Mouse (Mus musculus) liver, embryonic 11.5 days (tissue): Measurements from ENCODE around the gene Polr3c. TPM values are rescaled to one million over a fixed set of nuclear protein-coding genes. Genes with fewer than 3 reads are reported as not detected.
A peak's percentile ranks its signal among the peaks of the same experiment; 100 is the strongest.
"Not testable (repeated sequence)": the region's sequence is repeated elsewhere in the genome, so short reads cannot be mapped to it uniquely, and the experiment has no call there.

Experiments used
- ATAC-seq: fragments of 200-750 bp; cut with Nextera tagmentation; replicated peaks from 2 replicates; pipeline ENCODE4 v1.8.0; 2017; ENCODE audit warnings: moderate number of reproducible peaks, mild to moderate bottlenecking, moderate TSS enrichment, moderate library complexity; ENCODE audit not compliant: low FRiP score
- DNase-seq: peaks from one replicate; pipeline ENCODE4 v3.0.0-alpha.2; 2017; ENCODE audit warnings: low spot score
- H3K27ac ChIP-seq: fragments of 300-500 bp; sonication (generic); 2 replicates; pipeline ENCODE4 v1.5.1; 2014; ENCODE audit warnings: mild to moderate bottlenecking, low read depth, low read length, control low read depth
- H3K27me3 ChIP-seq: fragments of 300-500 bp; sonication (generic); replicated peaks from 2 replicates; pipeline ENCODE4 v1.6.1; 2014; ENCODE audit warnings: low read length, mixed read lengths; ENCODE audit not compliant: control insufficient read depth, insufficient read depth
- H3K36me3 ChIP-seq: fragments of 300-500 bp; sonication (generic); 2 replicates; pipeline ENCODE4 v1.6.1; 2014; ENCODE audit warnings: mild to moderate bottlenecking, low read length, moderate library complexity, mixed read lengths; ENCODE audit not compliant: control insufficient read depth, insufficient read depth
- H3K4me1 ChIP-seq: fragments of 300-500 bp; sonication (generic); replicated peaks from 2 replicates; pipeline ENCODE4 v1.6.1; 2014; ENCODE audit warnings: low read length, mixed read lengths; ENCODE audit not compliant: control insufficient read depth, insufficient read depth
- H3K4me2 ChIP-seq: fragments of 300-500 bp; sonication (generic); 2 replicates; pipeline ENCODE4 v1.6.1; 2014; ENCODE audit warnings: mild to moderate bottlenecking, control low read depth, moderate library complexity
- H3K4me3 ChIP-seq: fragments of 300-500 bp; sonication (generic); 2 replicates; pipeline ENCODE4 v1.5.1; 2014; ENCODE audit warnings: low read depth, low read length, control low read depth
- H3K9ac ChIP-seq: fragments of 300-500 bp; sonication (generic); 2 replicates; pipeline ENCODE4 v1.6.1; 2014; ENCODE audit warnings: low read depth, low read length, control low read depth
- H3K9me3 ChIP-seq: fragments of 300-500 bp; sonication (generic); 2 replicates; pipeline ENCODE4 v1.6.1; 2016; ENCODE audit warnings: low read length, inconsistent platforms, mixed read lengths; ENCODE audit not compliant: control insufficient read depth
- WGBS: fragments of 180-500 bp; shearing (Covaris S2); extraction: QIAGEN DNeasy Blood & Tissue Kit; methylation state at CpG from one replicate; pipeline ENCODE4 v1.1.7; 2014; 5-methylcytosine and 5-hydroxymethylcytosine counted together
- polyA plus RNA-seq: library from polyadenylated mRNA; unstranded; fragments of >200 nt; fragmentation: Nextera tagmentation; extraction: Ambion mirVana; gene quantifications from 2 replicates; pipeline ENCODE4 v1.2.1, GENCODE M21; 2014

Gene Polr3c
- polyA plus RNA-seq, 1 experiment from 2014 or later = 44.1 TPM

DNA sequence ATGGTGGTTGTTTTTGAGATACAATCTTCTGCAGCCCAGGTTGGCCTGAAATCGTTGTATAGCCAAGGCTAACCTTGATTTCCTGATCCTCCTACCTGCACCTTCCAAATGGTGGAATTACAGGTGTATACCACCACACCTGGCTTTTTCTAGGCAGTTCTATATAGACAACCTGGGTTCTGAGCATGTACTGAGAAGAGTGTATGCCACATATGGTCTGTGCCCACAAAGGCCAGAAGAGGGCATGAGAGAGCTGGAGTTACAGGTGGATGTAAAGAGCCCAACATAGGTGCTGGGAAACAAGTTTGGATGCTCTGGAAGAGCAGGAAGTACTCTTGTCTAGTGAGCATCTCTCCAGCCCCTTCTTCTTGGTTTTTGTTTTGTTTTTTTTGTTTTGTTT lies 60.1 kb downstream of the Polr3c start:
- H3K4me2 ChIP-seq = no peak overlapping the region
- H3K9me3 ChIP-seq = no peaks in the 10 kb centered on the region
- no peak overlapping the region for H3K4me3 ChIP-seq
- peaks cover 2% of the 10 kb centered on the region; the same call in 1 of the 2 replicates for H3K4me1 ChIP-seq
- no peak for DNase-seq
- H3K36me3 ChIP-seq = no peaks in the 10 kb centered on the region
- H3K27ac ChIP-seq = no peak overlapping the region
- ATAC-seq = no peak
- peaks cover 7% of the 10 kb centered on the region; the same call in 1 of the 2 replicates for H3K27me3 ChIP-seq
- WGBS = 31% methylated on average over 1 of the region's 1 CpGs
- H3K9ac ChIP-seq = no peak overlapping the region

DNA sequence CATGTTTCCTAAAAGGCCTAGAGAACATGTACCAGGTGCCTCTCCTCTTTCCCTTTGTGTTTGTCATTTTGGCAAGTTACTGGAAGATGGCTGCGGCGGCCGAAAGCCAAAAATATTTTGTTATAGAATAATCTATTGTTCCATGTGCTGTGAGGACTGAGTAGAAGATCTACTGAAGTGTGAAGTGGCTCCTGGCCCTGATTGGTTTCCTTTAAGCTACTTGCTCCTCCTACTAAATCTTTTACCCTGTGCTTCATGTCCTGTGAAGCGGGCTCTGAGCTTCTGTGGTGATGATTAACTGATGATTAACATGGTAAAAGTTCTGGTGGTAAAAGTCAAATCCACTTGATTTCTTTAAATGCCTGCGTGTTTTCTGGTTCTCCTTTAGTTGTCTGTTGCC lies 60.5 kb downstream of the Polr3c start:
- ATAC-seq (no peak), DNase-seq (no peak)
- Histone ChIP-seq H3K4me2 (no peak overlapping the region), H3K27me3 (peaks cover 7% of the 10 kb centered on the region; the same call in 1 of the 2 replicates), H3K36me3 (no peaks in the 10 kb centered on the region), H3K9ac (no peak overlapping the region), H3K9me3 (no peaks in the 10 kb centered on the region), H3K27ac (no peak overlapping the region), H3K4me1 (peaks cover 2% of the 10 kb centered on the region; the same call in 1 of the 2 replicates), H3K4me3 (no peak overlapping the region)
- WGBS = 82% methylated on average over 5 of the region's 5 CpGs

DNA sequence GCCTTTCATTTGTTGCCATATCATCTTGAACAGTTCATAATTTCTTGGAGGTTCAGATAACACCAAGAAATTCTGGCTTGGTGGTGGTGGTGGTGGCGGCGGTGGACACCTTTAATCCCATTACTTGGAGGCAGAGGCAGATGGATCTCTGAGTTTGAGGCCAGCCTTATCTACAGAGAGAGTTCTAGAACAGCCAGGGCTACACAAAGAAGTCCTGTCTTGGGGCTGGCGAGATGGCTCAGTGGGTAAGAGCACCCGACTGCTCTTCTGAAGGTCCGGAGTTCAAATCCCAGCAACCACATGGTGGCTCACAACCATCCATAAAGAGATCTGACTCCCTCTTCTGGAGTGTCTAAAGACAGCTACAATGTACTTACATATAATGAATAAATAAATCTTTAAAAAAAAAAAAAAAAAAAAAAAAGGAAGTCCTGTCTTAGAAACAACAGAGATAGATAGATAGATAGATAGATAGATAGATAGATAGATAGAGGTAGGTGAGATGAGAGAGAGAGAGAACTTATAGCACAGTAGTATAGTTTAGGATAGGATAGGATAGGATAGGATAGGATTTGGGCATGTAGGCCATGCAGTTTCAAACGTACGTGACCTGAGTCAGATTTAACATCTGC lies 61.6 kb downstream of the Polr3c start:
- H3K4me1 ChIP-seq, ATAC-seq, H3K4me2 ChIP-seq, DNase-seq, H3K9me3 ChIP-seq, H3K27me3 ChIP-seq, H3K9ac ChIP-seq, H3K4me3 ChIP-seq, H3K27ac ChIP-seq, H3K36me3 ChIP-seq: not testable (repeated sequence)
- 76% methylated on average over 7 of the region's 7 CpGs for WGBS

DNA sequence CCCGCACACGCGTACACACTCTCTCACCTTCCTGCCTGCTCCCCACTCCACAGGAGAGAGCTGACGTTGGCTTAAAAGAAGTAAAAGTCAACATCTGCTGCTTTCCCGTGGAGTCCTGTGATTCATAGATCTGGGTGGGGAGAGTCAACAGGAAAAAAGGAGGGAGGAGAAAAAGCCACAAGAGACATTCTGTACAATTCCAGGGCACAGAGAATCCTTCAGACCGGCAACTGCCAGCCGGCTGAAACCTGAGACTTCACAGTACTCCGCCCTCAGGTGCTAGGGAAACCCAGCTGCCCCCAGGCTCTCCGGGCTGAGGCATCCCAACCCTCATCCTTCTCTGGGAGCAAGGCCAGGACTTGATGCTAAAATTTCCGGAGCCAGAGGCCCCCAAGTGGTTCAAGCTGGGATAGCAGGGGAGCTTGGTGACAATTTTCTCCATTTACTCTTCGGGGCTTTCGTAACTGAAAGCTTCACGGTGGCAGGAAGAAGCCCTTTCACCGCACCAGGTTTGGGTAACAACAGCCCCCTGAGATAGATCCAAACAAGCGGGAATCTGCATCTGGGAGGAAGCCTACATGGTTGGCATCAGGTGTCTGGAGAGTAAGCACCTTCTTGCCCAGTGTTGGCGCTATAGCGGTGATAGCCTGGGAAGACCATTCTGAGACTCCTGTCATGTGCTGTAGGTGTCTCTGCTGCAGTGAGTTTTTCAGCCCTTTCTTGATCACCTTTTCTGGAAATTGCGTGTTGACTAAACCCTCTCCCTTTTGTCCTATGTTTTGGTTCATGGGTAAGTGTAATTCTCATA lies 63.8 kb downstream of the Polr3c start:
- no peaks in the 10 kb centered on the region for H3K27me3 ChIP-seq
- H3K9ac ChIP-seq = peak overlapping the region; percentile 38; the same call in 1 of the 2 replicates
- H3K4me2 ChIP-seq = peak overlapping the region; percentile 69
- H3K36me3 ChIP-seq = no peaks in the 10 kb centered on the region
- peak; percentile 60; the same call in 1 of the 2 replicates for ATAC-seq
- peaks cover 2% of the 10 kb centered on the region; the same call in 1 of the 2 replicates for H3K4me1 ChIP-seq
- no peak overlapping the region for H3K27ac ChIP-seq
- DNase-seq = peak; percentile 76
- no peaks in the 10 kb centered on the region for H3K9me3 ChIP-seq
- WGBS = 10% methylated on average over 15 of the region's 18 CpGs
- peak overlapping the region; percentile 37 for H3K4me3 ChIP-seq

DNA sequence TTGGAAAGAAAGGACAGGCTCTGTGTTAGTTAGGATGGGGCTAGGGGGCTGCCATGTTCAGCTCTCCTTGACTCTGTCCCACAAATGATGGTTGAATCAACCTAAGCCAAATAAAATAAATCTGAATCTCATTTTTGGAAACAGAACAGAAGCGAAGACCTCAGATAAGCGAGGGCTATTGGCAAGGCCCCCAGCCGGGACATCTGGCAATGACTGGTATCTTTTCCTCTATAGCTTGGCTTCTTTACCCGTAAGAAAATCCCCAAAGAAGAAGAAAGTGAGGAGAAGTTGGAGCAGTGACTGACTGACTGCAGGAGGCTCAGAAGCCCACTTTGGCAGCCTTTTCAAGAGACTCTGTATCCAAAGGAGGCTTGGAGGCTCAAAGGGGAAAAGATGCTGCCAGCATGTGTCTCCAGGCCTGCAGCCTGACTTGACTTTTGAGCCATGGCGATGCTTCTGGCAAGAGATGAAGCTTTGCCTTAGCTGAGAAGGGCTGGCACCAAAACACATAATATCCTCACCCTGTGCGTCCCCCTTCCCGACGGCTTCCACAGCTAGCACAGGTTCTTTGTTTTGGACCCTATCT lies 64.6 kb downstream of the Polr3c start:
- WGBS = 54% methylated on average over 8 of the region's 8 CpGs
- no peak overlapping the region for H3K27ac ChIP-seq
- H3K4me1 ChIP-seq = peaks cover 2% of the 10 kb centered on the region; the same call in 1 of the 2 replicates
- H3K36me3 ChIP-seq = no peaks in the 10 kb centered on the region
- H3K9me3 ChIP-seq = no peaks in the 10 kb centered on the region
- H3K4me2 ChIP-seq = no peak overlapping the region
- DNase-seq = no peak
- H3K27me3 ChIP-seq = no peaks in the 10 kb centered on the region
- H3K9ac ChIP-seq = no peak overlapping the region
- no peak for ATAC-seq
- H3K4me3 ChIP-seq = no peak overlapping the region

Other genes starting within 250 kb of the Polr3c start
- gene Hfe2, start 202.5 kb downstream of the Polr3c start, polyA plus RNA-seq = 0.19 and 0.32 TPM in 2 replicates
- 41.1 and 44.0 TPM in 2 replicates for gene Txnip, start 169.7 kb downstream of the Polr3c start, polyA plus RNA-seq
- gene Gm16253, start 150.6 kb downstream of the Polr3c start, polyA plus RNA-seq = 0.49 and 1.0 TPM in 2 replicates
- 18.6 and 21.5 TPM in 2 replicates for gene Polr3gl, start 133.4 kb downstream of the Polr3c start, polyA plus RNA-seq
- gene Ankrd34a, start 131.0 kb downstream of the Polr3c start, polyA plus RNA-seq = 0.71 and 1.1 TPM in 2 replicates
- 2.6 and 3.1 TPM in 2 replicates for gene Lix1l, start 126.5 kb downstream of the Polr3c start, polyA plus RNA-seq
- 176 and 196 TPM in 2 replicates for gene Rbm8a, start 97.7 kb downstream of the Polr3c start, polyA plus RNA-seq
- 29.0 and 36.7 TPM in 2 replicates for gene Pex11b, start 92.3 kb downstream of the Polr3c start, polyA plus RNA-seq
- gene Gm42957, start 92.2 kb downstream of the Polr3c start, polyA plus RNA-seq = 0.14 TPM in 1 of 2 replicates, not detected in the other
- gene Itga10, start 82.0 kb downstream of the Polr3c start, polyA plus RNA-seq = 0.57 and 0.77 TPM in 2 replicates
- gene Ankrd35, start 57.5 kb downstream of the Polr3c start, polyA plus RNA-seq = 0.32 and 0.40 TPM in 2 replicates
- gene Pias3, start 31.2 kb downstream of the Polr3c start, polyA plus RNA-seq = 19.6 and 21.1 TPM in 2 replicates
- 2.4 and 2.5 TPM in 2 replicates for gene Nudt17, start 19.1 kb downstream of the Polr3c start, polyA plus RNA-seq
- gene Rnf115, start within 50 bp of the Polr3c start, polyA plus RNA-seq = 49.6 and 51.5 TPM in 2 replicates
- 5.4 and 6.0 TPM in 2 replicates for gene Pdzk1, start 101.7 kb upstream of the Polr3c start, polyA plus RNA-seq
- 0.12 and 0.19 TPM in 2 replicates for gene Cd160, start 101.7 kb upstream of the Polr3c start, polyA plus RNA-seq
- gene Gja5, start 177.1 kb upstream of the Polr3c start, polyA plus RNA-seq = 1.8 and 2.2 TPM in 2 replicates
- gene Gpr89, start 177.7 kb upstream of the Polr3c start, polyA plus RNA-seq = 50.2 and 53.0 TPM in 2 replicates
- not detected in 2 replicates for gene Gja8, start 198.4 kb upstream of the Polr3c start, polyA plus RNA-seq